Mouse (Mus musculus) lung, adult 2 months (tissue): ENCODE measurements at regions not wholly inside any gene's neighbourhood (a gene's known extent, or its start where the extent isn't known, plus 50 kb on each side); places are given as distances from the start of the nearest gene placed in this dataset.

Experiments
- DNase-seq: peaks from one replicate; pipeline ENCODE4 v3.0.0; 2022
- H3K4me1 ChIP-seq: fragments of 200-500 bp; 2 replicates; pipeline ENCODE4 v1.6.1; 2011; ENCODE audit warnings: low read length; ENCODE audit not compliant: control insufficient read depth, insufficient read depth
- H3K4me3 ChIP-seq: fragments of 200-500 bp; replicated peaks from 2 replicates; pipeline ENCODE3; 2011; ENCODE audit warnings: low read depth, mild to moderate bottlenecking, control low read depth, low read length; ENCODE audit errors: extremely low read depth
- CTCF ChIP-seq: fragments of 200-500 bp; IDR thresholded peaks from 2 replicates; pipeline ENCODE4 v1.5.1; 2011; ENCODE audit warnings: mild to moderate bottlenecking, low read length, control low read depth; ENCODE audit not compliant: insufficient read depth
- POLR2A ChIP-seq: fragments of 200-500 bp; IDR thresholded peaks from 2 replicates; pipeline ENCODE4 v1.6.1; 2011; ENCODE audit warnings: low read depth, mild to moderate bottlenecking, control low read depth, low read length, borderline replicate concordance; ENCODE audit errors: extremely low read depth
- WGBS: fragments of 180-500 bp; shearing (Covaris S2); methylation state at CpG from one replicate; pipeline ENCODE4 v1.1.7; 2018; 5-methylcytosine and 5-hydroxymethylcytosine counted together

GRCm38 (mm10) chr6:51697754-51698153 lies 174.1 kb downstream of the Snx10 start:
- H3K4me3 ChIP-seq, result no peak overlapping the region
- H3K4me1 ChIP-seq, result no peaks in the 10 kb centered on the region
- no peak for DNase-seq
- TF ChIP-seq POLR2A, result no peak
- WGBS, result 77% methylated on average over 3 of the region's 3 CpGs

- Histone ChIP-seq H3K4me3 (no peak overlapping the region), H3K4me1 (no peaks in the 10 kb centered on the region)
- no peak for DNase-seq
- 84% methylated on average over 4 of the region's 4 CpGs for whole genome bisulfite sequencing
- no peak for TF ChIP-seq CTCF
- TF ChIP-seq POLR2A, result no peak
Measured at GRCm38 (mm10) chr6:51698244-51698643, 174.5 kb downstream of the Snx10 start.

- Histone ChIP-seq H3K4me1 (no peaks in the 10 kb centered on the region), H3K4me3 (no peak overlapping the region)
- DNase-seq, result no peak
- 76% methylated on average over 11 of the region's 11 CpGs for WGBS
- TF ChIP-seq POLR2A, result no peak
- no peak for TF ChIP-seq CTCF
Measured at GRCm38 (mm10) chr6:51701253-51702020, 177.7 kb downstream of the Snx10 start.

GRCm38 (mm10) chr6:51702456-51703171 lies 178.9 kb downstream of the Snx10 start:
- DNase-seq, result no peak
- no peak overlapping the region for H3K4me3 ChIP-seq
- no peaks in the 10 kb centered on the region for H3K4me1 ChIP-seq
- no peak for TF ChIP-seq POLR2A
- TF ChIP-seq CTCF, result no peak
- WGBS, result 64% methylated on average over 10 of the region's 10 CpGs

GRCm38 (mm10) chr6:51708011-51708410 lies 184.3 kb downstream of the Snx10 start:
- TF ChIP-seq CTCF (no peak), POLR2A (no peak)
- no peak overlapping the region for H3K4me3 ChIP-seq
- no peaks in the 10 kb centered on the region for H3K4me1 ChIP-seq
- no peak for DNase-seq
- WGBS, result 79% methylated on average over 6 of the region's 6 CpGs

- TF ChIP-seq CTCF, result no peak
- no peak for TF ChIP-seq POLR2A
- DNase-seq, result no peak
- WGBS, result 80% methylated on average over 9 of the region's 9 CpGs
- H3K4me3 ChIP-seq, result no peak overlapping the region
- no peaks in the 10 kb centered on the region for H3K4me1 ChIP-seq
Measured at GRCm38 (mm10) chr6:51708668-51709339, 185.1 kb downstream of the Snx10 start.

- Histone ChIP-seq H3K4me1 (no peaks in the 10 kb centered on the region), H3K4me3 (no peak overlapping the region)
- 67% methylated on average over 11 of the region's 11 CpGs for WGBS
- TF ChIP-seq POLR2A (no peak), CTCF (no peak)
- DNase-seq, result no peak
Measured at GRCm38 (mm10) chr6:51709340-51710067, 185.8 kb downstream of the Snx10 start.

- no peak overlapping the region for H3K4me3 ChIP-seq
- WGBS, result 84% methylated on average over 5 of the region's 5 CpGs
- DNase-seq, result no peak
- TF ChIP-seq CTCF, result no peak
- TF ChIP-seq POLR2A, result no peak
- H3K4me1 ChIP-seq, result no peaks in the 10 kb centered on the region
Measured at GRCm38 (mm10) chr6:51710153-51710552, 186.5 kb downstream of the Snx10 start.

GRCm38 (mm10) chr6:51710926-51711615 lies 187.4 kb downstream of the Snx10 start:
- DNase-seq, result peak; percentile 51
- WGBS, result 46% methylated on average over 15 of the region's 15 CpGs
- TF ChIP-seq CTCF, result no peak
- no peaks in the 10 kb centered on the region for H3K4me1 ChIP-seq
- H3K4me3 ChIP-seq, result no peak overlapping the region
